Mouse (Mus musculus) lung, embryonic 15.5 days (tissue): ENCODE measurements at regions not wholly inside any gene's neighbourhood (a gene's known extent, or its start where the extent isn't known, plus 50 kb on each side); places are given as distances from the start of the nearest gene placed in this dataset.

ENCODE experiments used
- ATAC-seq: fragments of 200-750 bp; cut with Nextera tagmentation; 2 replicates; pipeline ENCODE4 v1.8.0; 2017; ENCODE audit warnings: moderate number of reproducible peaks, borderline replicate concordance; ENCODE audit not compliant: low FRiP score, low TSS enrichment; ENCODE audit errors: extremely low read depth
- H3K27ac ChIP-seq: fragments of 300-500 bp; sonication (generic); 2 replicates; pipeline ENCODE4 v1.5.1; 2015; ENCODE audit warnings: moderate library complexity, mild to moderate bottlenecking, inconsistent platforms
- H3K27me3 ChIP-seq: fragments of 300-500 bp; sonication (generic); 2 replicates; pipeline ENCODE4 v1.6.1; 2015; ENCODE audit warnings: inconsistent platforms
- H3K36me3 ChIP-seq: fragments of 300-500 bp; sonication (generic); 2 replicates; pipeline ENCODE4 v1.6.1; 2015; ENCODE audit warnings: inconsistent platforms
- H3K4me1 ChIP-seq: fragments of 300-500 bp; sonication (generic); 2 replicates; pipeline ENCODE4 v1.6.1; 2015; ENCODE audit warnings: inconsistent platforms
- H3K4me2 ChIP-seq: fragments of 300-500 bp; sonication (generic); 2 replicates; pipeline ENCODE4 v1.6.1; 2015; ENCODE audit warnings: inconsistent platforms, mild to moderate bottlenecking, moderate library complexity
- H3K4me3 ChIP-seq: fragments of 300-500 bp; sonication (generic); 2 replicates; pipeline ENCODE4 v1.5.1; 2015; ENCODE audit warnings: mild to moderate bottlenecking, inconsistent platforms
- H3K9ac ChIP-seq: fragments of 300-500 bp; sonication (generic); 2 replicates; pipeline ENCODE4 v1.6.1; 2015; ENCODE audit warnings: inconsistent platforms
- H3K9me3 ChIP-seq: fragments of 300-500 bp; sonication (generic); 2 replicates; pipeline ENCODE4 v1.6.1; 2016; ENCODE audit warnings: inconsistent platforms
- WGBS: fragments of 180-500 bp; shearing (Covaris S2); methylation state at CpG from one replicate; pipeline ENCODE4 v1.1.7; 2015; 5-methylcytosine and 5-hydroxymethylcytosine counted together

- Histone ChIP-seq H3K4me3 (no peak overlapping the region), H3K36me3 (no peaks in the 10 kb centered on the region), H3K27me3 (no peaks in the 10 kb centered on the region), H3K9me3 (no peaks in the 10 kb centered on the region), H3K27ac (no peak overlapping the region), H3K9ac (no peak overlapping the region), H3K4me1 (peaks cover 4% of the 10 kb centered on the region; the same call in 1 of the 2 replicates), H3K4me2 (no peak overlapping the region)
- WGBS: 32% methylated on average over 8 of the region's 8 CpGs
- no peak for ATAC-seq
These were observed 453.6 kb downstream of the Hsfy2 start for GRCm38 (mm10) chr1:56183503-56184198.

GRCm38 (mm10) chr1:56179206-56179985 lies 457.8 kb downstream of the Hsfy2 start:
- H3K27me3 ChIP-seq: no peaks in the 10 kb centered on the region
- 61% methylated on average over 10 of the region's 10 CpGs for WGBS
- no peak for ATAC-seq
- H3K4me1 ChIP-seq: peaks cover 4% of the 10 kb centered on the region; the same call in 1 of the 2 replicates
- H3K36me3 ChIP-seq: no peaks in the 10 kb centered on the region
- H3K9me3 ChIP-seq: no peaks in the 10 kb centered on the region
- no peak overlapping the region for H3K4me2 ChIP-seq
- no peak overlapping the region for H3K4me3 ChIP-seq
- no peak overlapping the region for H3K27ac ChIP-seq
- no peak overlapping the region for H3K9ac ChIP-seq

GRCm38 (mm10) chr1:56171157-56171556 lies 466.1 kb downstream of the Hsfy2 start:
- no peaks in the 10 kb centered on the region for H3K27me3 ChIP-seq

GRCm38 (mm10) chr1:56168712-56169111 lies 468.5 kb downstream of the Hsfy2 start:
- Histone ChIP-seq H3K9me3 (no peaks in the 10 kb centered on the region), H3K9ac (no peak overlapping the region), H3K27ac (no peak overlapping the region), H3K27me3 (no peaks in the 10 kb centered on the region), H3K4me3 (no peak overlapping the region), H3K4me2 (no peak overlapping the region), H3K36me3 (no peaks in the 10 kb centered on the region), H3K4me1 (no peaks in the 10 kb centered on the region)
- 63% methylated on average over 1 of the region's 1 CpGs for WGBS
- no peak for ATAC-seq

More at GRCm38 (mm10) chr1:56171157-56171556, 466.1 kb downstream of the Hsfy2 start:
- Histone ChIP-seq H3K27ac (no peak overlapping the region), H3K4me1 (no peaks in the 10 kb centered on the region), H3K4me2 (no peak overlapping the region), H3K36me3 (no peaks in the 10 kb centered on the region), H3K4me3 (no peak overlapping the region), H3K9ac (no peak overlapping the region), H3K9me3 (no peaks in the 10 kb centered on the region)
- no peak for ATAC-seq
- WGBS: 64% methylated on average over 4 of the region's 4 CpGs

GRCm38 (mm10) chr1:56168063-56168462 lies 469.2 kb downstream of the Hsfy2 start:
- H3K4me2 ChIP-seq: no peak overlapping the region
- 87% methylated on average over 4 of the region's 4 CpGs for WGBS
- no peak overlapping the region for H3K9ac ChIP-seq
- no peaks in the 10 kb centered on the region for H3K27me3 ChIP-seq
- no peaks in the 10 kb centered on the region for H3K4me1 ChIP-seq
- H3K4me3 ChIP-seq: no peak overlapping the region
- no peaks in the 10 kb centered on the region for H3K36me3 ChIP-seq
- no peaks in the 10 kb centered on the region for H3K9me3 ChIP-seq
- no peak overlapping the region for H3K27ac ChIP-seq
- ATAC-seq: no peak

GRCm38 (mm10) chr1:56165228-56165627 lies 472.0 kb downstream of the Hsfy2 start:
- Histone ChIP-seq H3K9me3 (no peaks in the 10 kb centered on the region), H3K4me2 (no peak overlapping the region), H3K27ac (no peak overlapping the region), H3K9ac (no peak overlapping the region), H3K4me1 (no peaks in the 10 kb centered on the region), H3K4me3 (no peak overlapping the region), H3K27me3 (no peaks in the 10 kb centered on the region), H3K36me3 (no peaks in the 10 kb centered on the region)
- ATAC-seq: no peak
- WGBS: 60% methylated on average over 2 of the region's 2 CpGs

- Histone ChIP-seq H3K36me3 (no peaks in the 10 kb centered on the region), H3K4me2 (no peak overlapping the region), H3K4me1 (no peaks in the 10 kb centered on the region), H3K27ac (no peak overlapping the region), H3K27me3 (no peaks in the 10 kb centered on the region), H3K4me3 (no peak overlapping the region), H3K9ac (no peak overlapping the region), H3K9me3 (no peaks in the 10 kb centered on the region)
- no peak for ATAC-seq
- WGBS: 90% methylated on average over 2 of the region's 2 CpGs
These were observed 472.9 kb downstream of the Hsfy2 start for GRCm38 (mm10) chr1:56164366-56164765.

GRCm38 (mm10) chr1:56130951-56131350 lies 506.3 kb downstream of the Hsfy2 start:
- no peak overlapping the region for H3K4me3 ChIP-seq
- 58% methylated on average over 7 of the region's 7 CpGs for WGBS
- H3K36me3 ChIP-seq: no peaks in the 10 kb centered on the region
- H3K4me1 ChIP-seq: no peaks in the 10 kb centered on the region
- no peaks in the 10 kb centered on the region for H3K9me3 ChIP-seq
- H3K9ac ChIP-seq: no peak overlapping the region
- no peaks in the 10 kb centered on the region for H3K27me3 ChIP-seq
- no peak overlapping the region for H3K27ac ChIP-seq
- H3K4me2 ChIP-seq: no peak overlapping the region
- no peak for ATAC-seq

GRCm38 (mm10) chr1:56089254-56089834 lies 547.9 kb downstream of the Hsfy2 start:
- peak; percentile 95 for ATAC-seq
- no peaks in the 10 kb centered on the region for H3K27me3 ChIP-seq
- H3K36me3 ChIP-seq: no peaks in the 10 kb centered on the region
- no peak overlapping the region for H3K4me3 ChIP-seq
- H3K4me2 ChIP-seq: no peak overlapping the region
- peaks cover 10% of the 10 kb centered on the region for H3K4me1 ChIP-seq
- WGBS: 33% methylated on average over 4 of the region's 4 CpGs
- peak overlapping the region; percentile 47 for H3K27ac ChIP-seq
- H3K9ac ChIP-seq: no peak overlapping the region
- H3K9me3 ChIP-seq: no peaks in the 10 kb centered on the region

- no peaks in the 10 kb centered on the region for H3K36me3 ChIP-seq
- 33% methylated on average over 1 of the region's 1 CpGs for WGBS
- no peaks in the 10 kb centered on the region for H3K27me3 ChIP-seq
- H3K9ac ChIP-seq: no peak overlapping the region
- H3K9me3 ChIP-seq: no peaks in the 10 kb centered on the region
- H3K4me2 ChIP-seq: no peak overlapping the region
- H3K27ac ChIP-seq: 0 out of 2 replicates have a peak overlapping the region, but pooled peaks have one; percentile 47
- peak; percentile 71; the same call in 1 of the 2 replicates for ATAC-seq
- H3K4me3 ChIP-seq: no peak overlapping the region
- peaks cover 10% of the 10 kb centered on the region for H3K4me1 ChIP-seq
These were observed 548.9 kb downstream of the Hsfy2 start for GRCm38 (mm10) chr1:56088357-56088756.

- no peaks in the 10 kb centered on the region for H3K9me3 ChIP-seq
- no peak overlapping the region for H3K9ac ChIP-seq
- WGBS: 74% methylated on average over 1 of the region's 1 CpGs
- no peak overlapping the region for H3K4me3 ChIP-seq
- H3K27ac ChIP-seq: no peak overlapping the region
- H3K36me3 ChIP-seq: no peaks in the 10 kb centered on the region
- no peak for ATAC-seq
- H3K27me3 ChIP-seq: no peaks in the 10 kb centered on the region
- H3K4me2 ChIP-seq: no peak overlapping the region
- no peaks in the 10 kb centered on the region for H3K4me1 ChIP-seq
These were observed 560.5 kb downstream of the Hsfy2 start for GRCm38 (mm10) chr1:56076757-56077156.

- no peaks in the 10 kb centered on the region for H3K36me3 ChIP-seq
- no peak for ATAC-seq
- no peaks in the 10 kb centered on the region for H3K9me3 ChIP-seq
- H3K9ac ChIP-seq: no peak overlapping the region
- no peak overlapping the region for H3K4me2 ChIP-seq
- no peak overlapping the region for H3K27ac ChIP-seq
- H3K4me3 ChIP-seq: no peak overlapping the region
- H3K4me1 ChIP-seq: no peaks in the 10 kb centered on the region
- WGBS: 70% methylated on average over 2 of the region's 2 CpGs
- H3K27me3 ChIP-seq: no peaks in the 10 kb centered on the region
These were observed 565.0 kb downstream of the Hsfy2 start for GRCm38 (mm10) chr1:56072255-56072654.
